Mouse (Mus musculus): Measurements from ENCODE around the gene Vldlr.

Vldlr gene

GRCm38 (mm10) chr19:27216318-27216717, at the start of gene Vldlr:
TSS of gene Vldlr (plus strand) at chr19:27216484.
- DNase-seq, result no peak

GRCm38 (mm10) chr19:27167601-27168319, 48.5 kb upstream of the Vldlr start:
- no peak for DNase-seq

DNA sequence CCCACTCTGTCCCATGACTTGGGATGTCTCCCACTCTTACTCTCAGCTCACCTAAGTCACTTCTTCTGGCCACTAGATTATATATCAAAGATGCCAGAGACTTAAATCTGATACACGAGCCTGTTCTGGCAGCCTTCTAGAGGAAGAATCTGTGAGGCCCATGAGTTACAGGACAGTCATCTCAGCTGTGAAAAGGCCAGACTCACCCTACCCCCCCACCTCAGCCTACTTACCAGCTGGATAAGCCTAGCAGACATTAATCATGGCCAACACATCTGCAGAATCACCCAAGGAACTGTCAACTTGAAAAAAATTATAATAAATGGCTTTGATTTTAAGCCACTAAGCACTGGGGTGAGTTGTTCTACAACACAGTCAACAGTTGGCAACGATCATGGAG, 42.4 kb upstream of the Vldlr start:
- DNase-seq, result no peak

DNA sequence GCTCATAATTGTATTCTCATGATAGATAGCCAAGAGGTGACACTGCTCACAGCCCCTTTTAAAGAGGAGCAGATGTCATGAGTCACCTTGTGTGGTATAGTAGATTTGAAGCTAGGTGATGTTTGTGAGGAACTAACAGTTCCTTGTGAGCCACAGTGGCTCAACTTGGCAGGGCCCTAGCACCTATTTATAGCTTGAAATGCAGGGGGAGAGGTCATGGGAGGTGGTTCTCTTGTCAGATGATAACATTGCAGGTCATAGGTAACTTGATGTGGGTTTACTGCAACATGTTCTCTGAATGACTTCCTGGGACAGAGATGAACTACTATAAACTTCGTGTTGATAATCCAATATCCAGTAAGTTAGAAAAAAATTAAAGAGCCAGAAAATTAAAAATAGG, 40.7 kb upstream of the Vldlr start:
- DNase-seq, result no peak

- DNase-seq, result no peak
These were observed 39.7 kb upstream of the Vldlr start for GRCm38 (mm10) chr19:27176558-27176957.

DNA sequence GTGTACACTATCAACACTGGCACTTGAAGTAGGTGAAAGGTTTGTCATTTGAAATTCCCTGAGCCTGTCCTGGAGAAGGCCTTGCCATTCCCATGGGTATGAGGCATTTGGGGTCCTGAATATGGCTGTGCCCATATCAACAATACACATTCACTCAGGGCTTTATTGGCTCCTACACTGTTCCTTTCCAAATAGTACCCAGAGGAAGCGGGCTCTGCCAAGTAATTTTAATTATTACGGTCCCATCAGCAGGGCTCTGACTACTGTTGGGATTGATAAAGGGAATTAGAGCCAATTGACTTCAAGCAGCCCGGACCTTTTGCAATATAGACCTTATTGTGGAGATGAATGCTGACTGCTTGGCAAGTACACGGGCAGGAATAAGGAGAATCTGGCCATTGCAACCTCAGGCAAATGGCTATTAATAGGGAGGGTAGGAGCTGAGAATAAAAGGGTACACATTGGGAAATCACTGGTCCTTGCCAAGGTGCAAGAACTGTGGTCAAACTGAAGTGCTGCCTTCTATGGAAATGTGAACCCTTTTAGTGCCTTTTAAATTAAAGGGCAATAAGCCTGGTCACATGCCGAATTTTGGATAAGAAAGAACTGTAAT, 38.0 kb upstream of the Vldlr start:
- no peak for DNase-seq

DNA sequence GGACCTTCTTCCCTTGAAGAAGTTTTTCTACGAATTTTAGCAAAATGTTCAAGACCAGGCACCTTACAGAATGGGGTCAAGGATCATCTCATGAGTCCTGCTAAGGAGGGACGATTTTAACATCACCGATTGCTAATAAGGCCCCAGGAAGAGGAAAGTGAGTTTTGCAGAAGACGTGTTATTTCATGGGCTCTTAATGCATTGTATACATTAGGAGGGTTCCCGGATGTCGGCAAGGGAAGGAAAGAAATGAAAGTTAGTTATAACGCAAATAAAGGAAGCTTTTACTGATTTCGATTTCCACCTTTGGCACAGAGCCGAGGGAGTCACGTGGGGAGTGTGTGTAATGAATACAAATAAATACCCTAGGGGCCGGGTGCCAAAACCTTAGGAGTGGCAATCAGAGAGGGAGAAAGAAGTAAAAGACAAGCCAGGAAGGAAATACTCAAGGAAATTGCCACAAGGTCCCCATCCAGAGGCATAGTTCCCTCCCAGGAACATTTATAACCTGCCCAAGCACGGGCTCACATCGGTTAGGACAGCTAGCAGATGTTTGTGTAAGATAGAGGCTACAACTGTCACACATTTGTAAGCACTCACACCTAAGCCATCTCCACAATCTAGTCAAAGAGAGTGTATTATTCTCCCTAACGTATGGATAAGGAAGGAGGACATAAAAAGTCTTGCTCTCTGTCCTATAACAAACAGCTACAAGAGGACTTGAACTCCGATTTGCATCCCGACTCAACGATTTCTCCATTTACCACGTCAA, 35.7 kb upstream of the Vldlr start:
- peak; percentile 5 for DNase-seq

DNA sequence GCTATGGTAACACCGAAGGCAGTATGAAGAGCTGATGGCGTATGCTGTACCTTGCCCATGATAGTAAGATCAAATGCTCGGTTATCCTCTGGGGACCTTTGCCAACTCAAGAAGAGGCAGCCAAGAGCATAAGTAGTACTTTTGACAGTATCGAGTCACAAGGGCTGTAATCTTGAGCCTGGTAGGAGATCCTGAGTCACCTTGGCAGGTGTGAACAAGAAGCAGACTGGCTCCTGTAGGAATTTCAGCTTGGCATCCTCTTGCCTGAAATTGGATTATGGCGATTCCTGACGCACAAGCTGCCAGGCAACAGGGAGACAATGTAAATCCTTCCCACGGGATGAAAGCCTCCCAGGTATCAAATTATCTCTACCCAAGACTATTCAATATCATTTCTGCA, 32.8 kb upstream of the Vldlr start:
- no peak for DNase-seq

- no peak for DNase-seq
These were observed 12.5 kb upstream of the Vldlr start for GRCm38 (mm10) chr19:27203711-27204238.

GRCm38 (mm10) chr19:27210991-27211390, 5.3 kb upstream of the Vldlr start:
- peak; percentile 39 for DNase-seq

GRCm38 (mm10) chr19:27215596-27215995, 688 bp upstream of the Vldlr start:
- no peak for DNase-seq

DNA sequence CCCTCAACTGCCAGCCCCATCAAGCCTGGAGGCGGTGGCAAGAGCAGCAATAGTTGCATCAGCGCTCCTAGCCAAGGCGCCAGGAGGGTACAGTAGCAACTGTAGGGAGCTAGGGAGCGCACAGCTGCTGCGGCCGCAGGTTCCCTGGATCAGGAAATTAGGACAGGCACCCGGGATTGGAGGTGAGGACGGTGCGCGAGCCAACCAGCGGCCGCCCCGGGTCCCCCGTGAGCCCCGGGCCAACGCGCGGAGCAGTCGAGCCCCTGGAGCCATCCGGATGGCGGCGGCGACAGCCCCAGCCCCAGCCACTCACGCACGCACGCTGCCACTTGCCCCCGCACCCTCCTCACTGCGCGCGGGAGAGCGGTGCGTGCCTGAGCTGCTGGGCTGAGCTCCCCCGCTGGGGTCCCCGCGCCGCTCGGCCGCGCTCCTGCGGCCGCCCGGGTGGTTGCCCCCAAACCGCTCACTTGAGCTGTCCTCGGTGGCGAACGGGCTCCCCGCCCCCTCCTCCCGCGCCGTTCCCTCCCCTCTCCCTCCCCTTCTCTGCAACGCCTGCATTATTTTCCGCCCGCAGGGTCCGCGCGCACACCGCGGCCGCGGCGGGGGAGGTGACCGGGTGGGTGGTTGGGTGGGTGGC, 601 bp downstream of the Vldlr start:
- DNase-seq, result peak; percentile 76

DNA sequence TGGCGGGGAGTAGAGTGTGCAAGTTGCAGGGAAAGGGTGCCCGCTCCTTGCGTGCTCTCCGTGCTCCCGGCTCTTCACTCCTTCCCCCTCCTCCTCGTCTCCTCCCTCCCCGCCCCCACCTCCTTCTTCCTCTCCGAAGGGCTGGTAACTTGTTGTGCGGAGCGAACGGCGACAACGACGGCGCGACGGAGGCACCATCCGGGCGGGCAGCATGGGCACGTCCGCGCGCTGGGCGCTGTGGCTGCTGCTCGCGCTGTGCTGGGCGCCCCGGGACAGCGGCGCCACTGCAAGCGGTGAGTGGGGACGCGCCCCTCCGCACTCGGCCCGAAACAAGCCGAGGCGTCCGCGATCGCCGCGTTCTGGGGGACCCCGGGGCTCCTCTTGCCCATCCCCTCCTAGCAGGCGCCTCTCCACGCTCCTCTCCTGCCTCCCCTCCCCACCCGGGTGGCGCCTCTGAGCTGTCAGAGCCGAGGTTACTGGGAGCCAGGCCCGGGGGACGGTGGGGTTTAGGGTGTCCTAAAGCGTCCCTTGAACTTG, 1.2 kb downstream of the Vldlr start:
- peak; percentile 64 for DNase-seq

- DNase-seq, result no peak
These were observed 1.7 kb downstream of the Vldlr start for GRCm38 (mm10) chr19:27217941-27218411.

DNA sequence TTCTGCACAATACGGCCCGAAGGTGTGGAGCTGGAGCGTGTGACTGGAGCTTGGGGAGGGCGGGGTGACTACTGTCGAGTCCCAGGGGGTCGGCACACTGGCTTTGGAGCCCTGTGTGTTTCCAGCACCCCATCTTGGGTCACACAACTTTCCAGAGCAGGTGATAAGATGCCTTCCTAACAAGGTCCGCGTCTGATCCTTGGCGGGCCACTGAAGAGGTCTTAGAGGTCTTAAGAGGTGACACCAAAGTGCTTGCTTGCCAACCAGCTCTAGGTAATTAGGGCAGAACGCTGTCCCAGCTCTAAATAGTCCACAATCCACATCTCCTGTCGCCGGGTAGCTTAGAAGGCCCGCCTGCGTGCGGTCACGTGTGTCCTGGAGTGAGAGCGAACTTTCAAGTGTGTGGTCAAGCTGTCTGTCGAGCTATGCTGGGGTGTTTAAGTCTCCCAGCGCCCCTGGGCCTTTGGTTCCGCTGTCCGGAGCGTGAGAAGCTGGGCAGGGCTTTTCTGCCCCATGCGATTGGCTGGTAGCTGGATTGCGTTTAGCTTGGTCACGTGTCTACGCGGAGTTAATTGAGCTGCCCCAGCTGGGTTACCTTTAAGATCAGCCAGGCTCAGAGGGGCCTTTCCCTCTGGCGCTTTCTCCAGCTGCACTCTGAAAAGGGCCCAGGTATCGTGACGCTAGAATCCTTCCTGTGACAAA, 2.4 kb downstream of the Vldlr start:
- DNase-seq, result peak; percentile 64

GRCm38 (mm10) chr19:27219586-27219985, 3.3 kb downstream of the Vldlr start:
- no peak for DNase-seq

- peak; percentile 57 for DNase-seq
These were observed 6.8 kb downstream of the Vldlr start for GRCm38 (mm10) chr19:27223046-27223445.

DNA sequence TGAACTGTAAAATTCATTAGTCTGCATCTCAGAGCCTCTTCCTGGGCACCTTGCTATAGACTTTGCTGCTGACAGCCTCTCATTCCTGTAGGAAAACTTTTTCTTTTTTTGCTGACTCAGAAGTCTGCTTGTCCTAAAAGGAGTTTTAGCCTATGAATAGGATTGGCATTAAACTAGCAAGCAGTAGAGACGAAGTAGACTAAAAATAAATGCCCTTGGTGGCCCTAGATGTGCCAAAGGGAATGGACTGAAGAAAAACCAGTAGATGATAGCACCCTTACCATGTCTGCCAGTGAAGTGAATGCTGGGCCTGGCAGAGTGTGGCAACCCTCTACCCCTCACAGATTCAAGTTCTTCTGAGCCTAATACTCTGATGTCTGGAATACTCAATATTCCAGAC, 8.1 kb downstream of the Vldlr start:
- DNase-seq, result no peak

- DNase-seq, result no peak
These were observed 10.3 kb downstream of the Vldlr start for GRCm38 (mm10) chr19:27226626-27227025.

GRCm38 (mm10) chr19:27227131-27227530, 10.8 kb downstream of the Vldlr start:
- DNase-seq, result peak; percentile 22

- no peak for DNase-seq
These were observed 12.0 kb downstream of the Vldlr start for GRCm38 (mm10) chr19:27228254-27228653.

DNA sequence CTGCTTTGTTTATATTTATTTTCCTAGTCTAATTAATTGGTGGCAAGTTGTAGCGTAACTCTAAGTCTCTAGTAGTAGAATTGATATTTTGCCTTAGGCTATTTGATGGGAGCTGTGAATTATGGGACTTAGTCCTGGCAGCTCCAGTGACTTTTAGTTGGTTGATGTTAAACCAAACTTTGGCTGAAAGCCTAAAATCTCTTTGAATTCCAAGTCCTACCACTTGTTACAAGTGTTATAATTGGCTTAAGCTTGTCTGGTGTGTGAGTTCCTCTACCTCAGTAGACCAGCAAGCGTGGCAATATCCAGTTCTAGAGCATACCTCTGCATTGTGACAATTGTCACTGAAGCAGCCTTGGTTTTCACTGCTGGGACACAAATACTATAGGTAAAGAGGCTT, 17.1 kb downstream of the Vldlr start:
- DNase-seq, result no peak

All from cerebellum, adult 8-10 months (tissue).